Mouse (Mus musculus) CH12.LX (cell line): ENCODE measurements around the gene Apool.

Experiments
- BHLHE40 ChIP-seq: IDR thresholded peaks from 2 replicates; pipeline ENCODE4 v1.6.1; 2011; ENCODE audit warnings: mild to moderate bottlenecking, low read depth, low read length, improper control_type of control experiment
- CTCF ChIP-seq, 2 experiments: IDR thresholded peaks in 1 of 2; conservative IDR thresholded peaks in 1 of 2; 2 replicates each; pipeline ENCODE4 v1.5.1; 2011 to 2012; ENCODE audit warnings: low read depth in 2 of 2, low read length in 2 of 2, improper control_type of control experiment in 1 of 2, inconsistent platforms in 1 of 2, mild to moderate bottlenecking in 1 of 2, moderate library complexity in 1 of 2
- MAFK ChIP-seq: IDR thresholded peaks from 2 replicates; pipeline ENCODE4 v1.6.1; 2011; ENCODE audit warnings: low read length, improper control_type of control experiment; ENCODE audit not compliant: insufficient replicate concordance
- MXI1 ChIP-seq: IDR thresholded peaks from 2 replicates; pipeline ENCODE4 v1.6.1; 2011; ENCODE audit warnings: mild to moderate bottlenecking, low read depth, low read length, improper control_type of control experiment
- NELFE ChIP-seq: IDR thresholded peaks from 2 replicates; pipeline ENCODE4 v1.6.1; 2011; ENCODE audit warnings: low read depth, low read length, improper control_type of control experiment
- POLR2A ChIP-seq: IDR thresholded peaks from 2 replicates; pipeline ENCODE4 v1.6.1; 2011; ENCODE audit warnings: low read depth, mild to moderate bottlenecking, improper control_type of control experiment, low read length
- USF1 ChIP-seq: IDR thresholded peaks from 2 replicates; pipeline ENCODE4 v1.6.1; 2014; ENCODE audit warnings: low read depth, mild to moderate bottlenecking, inconsistent platforms, low read length, improper control_type of control experiment

DNA sequence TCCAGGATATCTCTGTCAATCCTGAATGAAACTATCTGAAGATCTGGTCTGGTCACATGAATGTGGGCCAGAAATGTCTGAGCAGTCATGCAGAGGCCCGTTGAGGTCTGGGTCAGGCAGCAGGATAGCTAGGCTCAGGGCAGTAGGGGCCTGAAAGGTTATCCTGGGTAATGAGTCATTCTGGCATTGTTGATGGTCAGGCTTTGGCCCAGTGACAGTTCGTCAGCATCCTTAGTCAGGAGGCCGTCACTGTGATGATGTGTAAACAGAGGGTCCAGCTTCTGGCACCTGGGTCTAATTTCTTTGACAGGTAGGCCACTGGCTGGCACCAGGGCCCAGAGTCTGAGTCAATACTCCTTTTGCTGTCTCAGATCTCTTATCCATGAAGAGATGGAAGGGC lies 28.4 kb downstream of the Apool start:
- TF ChIP-seq CTCF (conservative IDR thresholded peaks at IDR 0.05 in 1 of 2, IDR thresholded peaks at IDR 0.05 in 1 of 2; ENCODE audit: low read depth in 2 of 2, low read length in 2 of 2) (no peak), POLR2A (no peak), MAFK (no peak), USF1 (no peak), MXI1 (no peak), NELFE (no peak), BHLHE40 (no peak)
